Comparison of ENCODE assay signal across 26 mouse cellular contexts in genomic region chr2:27912546-27913275, GRCm38 (mm10). TPM values are rescaled to one million over a fixed set of nuclear protein-coding genes. Genes with fewer than 3 reads are reported as not detected.
A peak's percentile ranks its signal among the peaks of the same experiment; 100 is the strongest.
DNase-seq lines count a peak whose midpoint lies in the region; ATAC-seq and TF ChIP-seq lines count a peak whose summit lies in the region.
"Had no signal": no experiment of that assay in that cellular context is flagged by ENCODE, and none has a peak within 500 bp of the region (broad histone marks: within the 10 kb centered on the region; RNA-seq: fewer than 3 reads in every experiment).

No protein-coding gene starts in this region.

- TF ChIP-seq EP300 in lung, postnatal 0 days (IDR thresholded peaks at IDR 0.05), result no peak

- peak; percentile 59 for DNase-seq in lung, postnatal 36 days
- no peak for DNase-seq in lung, postnatal 0 days (ENCODE audit: low spot score)
- peak; percentile 86 for DNase-seq in adrenal gland, adult 8-10 months
- DNase-seq in hindbrain, embryonic 10.5 days (ENCODE audit: low spot score), result no peak
- DNase-seq in ovary, adult 18-20 months (ENCODE audit: low spot score), result no peak
- no peak for DNase-seq in kidney, adult 8-10 months
- DNase-seq: cerebellum, adult 11 months; cerebellum, adult 9-10 months; gastrocnemius, postnatal 10 days; kidney, postnatal 14 days; lung, embryonic 14.5 days; right cerebral cortex, postnatal 14 days; thymus, postnatal 4 days had no signal

- H3K9me3 ChIP-seq in lung, postnatal 0 days (ENCODE audit: low read length), result no peaks in the 10 kb centered on the region
- H3K9me3 ChIP-seq in hindbrain, embryonic 10.5 days, result no peaks in the 10 kb centered on the region
- H3K9me3 ChIP-seq: forebrain, embryonic 12.5 days; G1E; hindbrain, embryonic 13.5 days; limb, embryonic 12.5 days; liver, embryonic 15.5 days; midbrain, embryonic 12.5 days; neural tube, embryonic 13.5 days had no signal

- H3K9ac ChIP-seq in lung, postnatal 0 days (replicated peaks; ENCODE audit: low read depth), result no peak overlapping the region
- H3K9ac ChIP-seq: forebrain, embryonic 12.5 days; hindbrain, embryonic 13.5 days; limb, embryonic 12.5 days; liver, embryonic 15.5 days; lung, embryonic 14.5 days; midbrain, embryonic 12.5 days; neural tube, embryonic 13.5 days had no signal

- 42% methylated on average over 1 of the region's 1 CpGs for WGBS in lung, postnatal 0 days
- WGBS in hindbrain, embryonic 10.5 days, result 92% methylated on average over 1 of the region's 1 CpGs

- H3K36me3 ChIP-seq in lung, postnatal 0 days (ENCODE audit: insufficient read depth, low read length), result no peaks in the 10 kb centered on the region
- H3K36me3 ChIP-seq in hindbrain, embryonic 10.5 days, result no peaks in the 10 kb centered on the region
- H3K36me3 ChIP-seq: forebrain, embryonic 12.5 days; G1E; hindbrain, embryonic 13.5 days; limb, embryonic 12.5 days; liver, embryonic 15.5 days; midbrain, embryonic 12.5 days; neural tube, embryonic 13.5 days had no signal

- no peak for TF ChIP-seq CTCF in lung, postnatal 0 days (IDR thresholded peaks at IDR 0.05)

- no peak overlapping the region for H3K27ac ChIP-seq in lung, postnatal 0 days (ENCODE audit: low read length)
- H3K27ac ChIP-seq in hindbrain, embryonic 10.5 days, result no peak overlapping the region
- H3K27ac ChIP-seq: forebrain, embryonic 12.5 days; hindbrain, embryonic 13.5 days; limb, embryonic 12.5 days; liver, embryonic 15.5 days; midbrain, embryonic 12.5 days; neural tube, embryonic 13.5 days had no signal

- no peak overlapping the region for H3K4me2 ChIP-seq in lung, postnatal 0 days (replicated peaks; ENCODE audit: low read depth, low read length)
- H3K4me2 ChIP-seq: forebrain, embryonic 12.5 days; heart, embryonic 11.5 days; hindbrain, embryonic 13.5 days; limb, embryonic 12.5 days; liver, embryonic 15.5 days; lung, embryonic 14.5 days; midbrain, embryonic 12.5 days; neural tube, embryonic 13.5 days had no signal

- no peak overlapping the region for H3K4me3 ChIP-seq in lung, postnatal 0 days (ENCODE audit: low read depth, low read length)
- no peak overlapping the region for H3K4me3 ChIP-seq in hindbrain, embryonic 10.5 days
- H3K4me3 ChIP-seq: erythroblast, embryonic 14.5 days; forebrain, embryonic 12.5 days; hindbrain, embryonic 13.5 days; limb, embryonic 12.5 days; liver, embryonic 15.5 days; megakaryocyte, embryonic 14.5 days; midbrain, embryonic 12.5 days; neural tube, embryonic 13.5 days had no signal

- no peak for ATAC-seq in lung, postnatal 0 days
- peak; percentile 53; the same call in 1 of the 2 replicates for ATAC-seq in granulocyte monocyte progenitor cell, adult 5-6 weeks (replicated peaks; ENCODE audit: poor library complexity, severe bottlenecking)
- ATAC-seq: intestine, postnatal 0 days; Patski had no signal

- no peaks in the 10 kb centered on the region for H3K27me3 ChIP-seq in lung, postnatal 0 days (replicated peaks; ENCODE audit: insufficient read depth, low read length)
- H3K27me3 ChIP-seq in hindbrain, embryonic 10.5 days (ENCODE audit: insufficient read depth, poor library complexity, severe bottlenecking), result no peaks in the 10 kb centered on the region
- H3K27me3 ChIP-seq: forebrain, embryonic 12.5 days; hindbrain, embryonic 13.5 days; limb, embryonic 12.5 days; liver, embryonic 15.5 days; midbrain, embryonic 12.5 days; neural tube, embryonic 13.5 days; Patski had no signal

- H3K4me1 ChIP-seq in lung, postnatal 0 days (ENCODE audit: insufficient read depth, low read depth, low read length), result no peaks in the 10 kb centered on the region
- H3K4me1 ChIP-seq in hindbrain, embryonic 10.5 days (replicated peaks), result peaks cover 11% of the 10 kb centered on the region
- H3K4me1 ChIP-seq: hindbrain, embryonic 13.5 days; megakaryocyte, embryonic 14.5 days; midbrain, embryonic 12.5 days; neural tube, embryonic 13.5 days had no signal

RNA-seq across cellular contexts. Expression of gene Col5a1, which starts 26.5 kb away (rescaled TPM):
- polyA plus RNA-seq in lung, postnatal 0 days (2015; fragmentation: Nextera tagmentation; extraction: Ambion mirVana), result 47.7 and 50.7 TPM in 2 replicates
- 10 to 100 TPM; 27.1 to 42.7 (median 35.2) TPM for total RNA-seq in adrenal gland, adult 8-10 months (2022)
- total RNA-seq in granulocyte monocyte progenitor cell, adult 5-6 weeks (2014; fragmentation: Nextera tagmentation), result not detected in 2 replicates
- total RNA-seq in granulocyte monocyte progenitor cell, adult 5-6 weeks (2017), result not detected in 2 replicates
- polyA plus RNA-seq in hindbrain, embryonic 10.5 days (2016; fragmentation: Nextera tagmentation; extraction: Ambion mirVana), result 21.2 and 25.6 TPM in 2 replicates

Comparison
In these comparisons a context has a peak if more than half of its experiments do, and no peak if none do; other contexts are left out.
1. DNase-seq: peak in lung, postnatal 36 days (single experiment) and adrenal gland, adult 8-10 months (single experiment); none in lung, postnatal 0 days (single experiment), hindbrain, embryonic 10.5 days (single experiment), ovary, adult 18-20 months (single experiment) and kidney, adult 8-10 months (0 of 2).
2. RNA of gene Col5a1, which starts 26.5 kb away (total RNA-seq): 27.1 to 42.7 TPM in adrenal gland, adult 8-10 months; not detected in granulocyte monocyte progenitor cell, adult 5-6 weeks; every median in the first group is over 10 times any median in the second.